Mouse (Mus musculus) Patski (cell line): ENCODE data around the gene Zfp553. TPM values are rescaled to one million over a fixed set of nuclear protein-coding genes. Genes with fewer than 3 reads are reported as not detected.

Experiments used
- ATAC-seq: fragments of 100-300 bp; one replicate; pipeline ENCODE4 v1.8.0; 2021
- CTCF ChIA-PET: fragments of 350-600 bp; sonication (Branson Sonifier 250); formaldehyde crosslinking; loops from one replicate; lab custom pipeline; 2022; ENCODE audit warnings: inconsistent platforms; lab: Charles Lee
- POLR2A ChIA-PET: fragments of 350-600 bp; sonication (Branson Sonifier 250); formaldehyde crosslinking; loops from one replicate; lab custom pipeline; 2022; ENCODE audit warnings: antibody characterized with exemption, inconsistent platforms; lab: Charles Lee
- DNase-seq: peaks from one replicate; pipeline ENCODE4 v3.0.0-alpha.2; 2011; ENCODE audit warnings: low read depth, low spot score
- H3K27me3 ChIP-seq: fragments of 371-371 bp; one replicate; pipeline ENCODE4 v1.5.1; 2021
- CTCF ChIP-seq: fragments of 100-300 bp; IDR thresholded peaks from one replicate; pipeline ENCODE4 v1.5.1; 2021
- in situ Hi-C: fragments of 300-500 bp; cut with MboI; formaldehyde crosslinking; loops from 3 replicates; pipeline ENCODE4 v1.11.1; 2018; ENCODE audit warnings: low pct_unique_long_range_greater_than_20kb, mixed read lengths
- polyA plus RNA-seq: library from polyadenylated mRNA; unstranded; gene quantifications from one replicate; pipeline ENCODE4 v1.2.3, GENCODE M21; 2021

Gene Zfp553
- polyA plus RNA-seq, 1 experiment from 2014 or later = 17.7 TPM

GRCm38 (mm10) chr7:127270256-127270655 lies 37.4 kb downstream of the Zfp553 start:
- ChIA-PET CTCF (interaction anchor here (0.7 to 1.7 kb wide), 3 partner anchors 8 to 37 kb away, joined by 3 to 5 read pairs (median 3); partner anchors contain the start of gene Dctpp1), POLR2A (interaction anchor here (0.6 to 1.7 kb wide), 2 partner anchors 16 to 213 kb away, joined by 3 to 4 read pairs; no protein-coding TSS in a partner anchor)
- no peak for TF ChIP-seq CTCF
- H3K27me3 ChIP-seq = no peaks in the 10 kb centered on the region
- ATAC-seq (no peak), DNase-seq (no peak)
- in situ Hi-C loops = no loop called here

DNA sequence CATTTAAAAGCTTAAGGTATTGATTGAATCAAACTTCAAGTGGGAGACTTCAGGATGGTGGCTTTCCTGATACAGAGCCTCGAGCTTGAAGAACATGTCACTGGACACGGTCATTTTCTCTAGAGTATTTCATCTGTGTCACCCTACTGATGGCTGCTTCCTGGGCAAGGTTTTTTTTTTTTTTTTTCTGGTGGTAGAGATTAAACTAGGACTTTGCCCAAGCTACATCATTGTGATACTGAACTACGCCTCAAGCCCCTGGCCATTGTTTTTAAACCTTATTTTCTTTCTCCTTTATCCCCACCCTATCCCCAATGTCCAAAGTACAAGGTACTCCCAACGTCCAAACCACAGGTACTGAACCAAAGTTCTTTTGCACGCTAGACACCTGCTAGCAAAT lies 37.8 kb downstream of the Zfp553 start:
- in situ Hi-C loops = no loop called here
- H3K27me3 ChIP-seq = no peaks in the 10 kb centered on the region
- ATAC-seq = no peak
- DNase-seq = no peak
- TF ChIP-seq CTCF = no peak
- CTCF ChIA-PET = interaction anchor here (0.7 to 1.7 kb wide), 2 partner anchors 8 to 10 kb away, joined by 3 to 5 read pairs; partner anchors contain the start of gene Dctpp1
- POLR2A ChIA-PET = interaction anchor here (0.6 to 1.7 kb wide), 2 partner anchors 16 to 212 kb away, joined by 3 to 4 read pairs; no protein-coding TSS in a partner anchor

- no peak for ATAC-seq
- POLR2A ChIA-PET = interaction anchor here (1.7 kb wide), 1 partner anchor 17 kb away, joined by 4 read pairs; no protein-coding TSS in a partner anchor
- CTCF ChIA-PET = interaction anchor here (1.7 kb wide), 1 partner anchor 9 kb away, joined by 5 read pairs; no protein-coding TSS in a partner anchor
Measured at GRCm38 (mm10) chr7:127271093-127271492, 38.2 kb downstream of the Zfp553 start.

GRCm38 (mm10) chr7:127272566-127272965 lies 39.7 kb downstream of the Zfp553 start:
- CTCF ChIA-PET = no interaction called here
- ATAC-seq (no peak), DNase-seq (no peak)
- POLR2A ChIA-PET = interaction anchor here (0.7 kb wide), 1 partner anchor 1297 kb away, joined by 5 read pairs; no protein-coding TSS in a partner anchor
- in situ Hi-C loops = no loop called here
- no peaks in the 10 kb centered on the region for H3K27me3 ChIP-seq
- no peak for TF ChIP-seq CTCF

More at GRCm38 (mm10) chr7:127271093-127271492, 38.2 kb downstream of the Zfp553 start:
- H3K27me3 ChIP-seq = no peaks in the 10 kb centered on the region
- TF ChIP-seq CTCF = no peak
- in situ Hi-C loops = no loop called here
- DNase-seq = no peak

DNA sequence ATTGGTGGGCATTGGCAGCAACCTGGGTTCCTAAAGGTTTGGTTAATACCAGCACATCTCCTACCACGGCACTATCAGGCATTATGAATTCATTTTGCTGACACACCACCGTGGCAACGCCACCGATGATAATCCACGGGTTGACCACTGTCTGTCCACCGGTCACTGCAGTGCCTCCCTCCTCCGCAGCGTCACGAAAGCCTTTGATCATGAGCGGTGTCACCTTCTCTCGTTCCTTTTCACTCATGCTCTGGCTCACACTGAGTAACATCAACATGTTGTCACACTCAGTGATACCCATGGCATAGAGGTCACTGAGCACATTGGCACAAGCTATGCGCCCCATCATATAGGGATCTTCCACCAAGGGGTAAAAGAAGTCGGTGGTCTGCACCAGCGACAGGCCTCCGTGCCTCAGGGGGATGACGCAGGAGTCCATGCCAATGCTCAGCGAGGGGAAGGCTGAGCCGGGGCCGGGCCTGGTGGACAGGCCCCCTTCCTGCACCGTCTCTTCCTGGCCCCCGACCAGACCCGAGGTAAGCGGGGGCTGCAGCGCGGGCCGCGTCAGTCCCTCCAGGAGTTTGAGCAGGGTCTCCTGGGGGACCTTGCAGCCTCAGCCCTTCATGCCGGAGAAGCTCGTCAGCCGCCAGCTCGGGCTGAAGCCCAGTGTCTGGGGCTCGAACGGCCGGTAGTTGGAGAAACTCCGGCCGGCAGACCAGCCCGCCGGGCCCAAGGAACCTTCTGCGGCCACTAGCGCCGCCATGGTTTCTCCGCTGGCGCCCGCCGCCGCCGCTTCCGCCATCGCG lies 40.5 kb downstream of the Zfp553 start:
- ChIA-PET POLR2A (no interaction called here), CTCF (no interaction called here)
- ATAC-seq = peak; percentile 37
- in situ Hi-C loops = no loop called here
- no peaks in the 10 kb centered on the region for H3K27me3 ChIP-seq
- TF ChIP-seq CTCF = no peak
- DNase-seq = no peak

DNA sequence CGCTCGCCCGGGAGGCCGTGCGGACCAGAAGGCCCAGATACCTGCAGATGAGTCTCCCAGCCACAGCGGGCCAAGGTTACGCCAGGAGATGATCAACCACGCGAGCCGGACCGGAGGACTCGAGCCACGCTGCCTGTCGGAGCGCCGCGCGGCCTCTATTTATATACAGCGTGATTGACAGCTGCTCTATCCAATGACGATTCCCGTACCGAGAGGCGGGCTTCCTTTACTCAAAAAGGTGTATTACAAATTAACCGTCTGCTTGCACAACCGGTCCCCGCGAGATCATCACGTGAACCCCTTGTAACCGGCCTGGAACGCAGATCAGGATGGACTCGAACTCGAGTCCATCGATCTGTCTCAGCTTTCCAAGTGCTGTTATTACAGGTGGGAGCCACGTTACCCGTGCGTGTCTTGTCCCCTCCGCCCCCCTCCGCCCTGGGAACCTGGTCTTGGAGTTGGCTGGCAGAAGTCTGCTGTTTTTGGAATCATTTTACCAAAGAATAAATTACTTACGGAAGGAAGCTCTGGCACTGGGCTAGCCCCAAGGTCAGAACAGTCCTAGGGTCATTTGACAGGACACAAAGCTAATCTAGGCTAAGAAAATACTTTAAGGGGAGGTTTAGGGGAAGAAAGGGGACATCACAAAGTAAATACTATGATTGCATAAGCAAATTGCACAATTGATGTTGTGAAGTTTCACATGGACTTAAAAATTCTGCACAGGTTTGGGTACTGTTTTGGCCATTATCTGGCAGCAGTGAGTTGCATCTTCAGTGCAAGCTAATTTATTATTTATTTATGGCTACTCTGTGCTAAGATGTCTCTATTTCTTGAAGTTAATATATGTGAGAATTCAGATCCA lies 41.3 kb downstream of the Zfp553 start, which contains the start of gene Sephs2:
Gene Sephs2, minus strand, starts transcription at position 131 of the 865 bp plus-strand sequence.
- no peak for TF ChIP-seq CTCF
- DNase-seq (peak; percentile 94), ATAC-seq (peak; percentile 68)
- ChIA-PET CTCF (no interaction called here), POLR2A (interaction anchor here (0.6 kb wide), 2 partner anchors 39 to 42 kb away, joined by 3 read pairs; no protein-coding TSS in a partner anchor)
- in situ Hi-C loops = no loop called here
- H3K27me3 ChIP-seq = no peaks in the 10 kb centered on the region

GRCm38 (mm10) chr7:127276519-127276961 lies 43.7 kb downstream of the Zfp553 start:
- no peak for DNase-seq
- no peak for TF ChIP-seq CTCF
- ChIA-PET POLR2A (no interaction called here), CTCF (interaction anchor here (1.1 kb wide), 1 partner anchor 16 kb away, joined by 3 read pairs; the partner anchor contains the start of gene Dctpp1)
- H3K27me3 ChIP-seq = no peaks in the 10 kb centered on the region
- in situ Hi-C loops = no loop called here
- no peak for ATAC-seq

- in situ Hi-C loops = no loop called here
- H3K27me3 ChIP-seq = no peaks in the 10 kb centered on the region
- no peak for ATAC-seq
- no peak for DNase-seq
- TF ChIP-seq CTCF = peak; percentile 64
- POLR2A ChIA-PET = no interaction called here
- CTCF ChIA-PET = interaction anchor here (1.2 kb wide), 2 partner anchors 12 to 16 kb away, joined by 3 read pairs; no protein-coding TSS in a partner anchor
Measured at GRCm38 (mm10) chr7:127278311-127278710, 45.5 kb downstream of the Zfp553 start.

GRCm38 (mm10) chr7:127280092-127280491 lies 47.2 kb downstream of the Zfp553 start:
- ATAC-seq (no peak), DNase-seq (no peak)
- in situ Hi-C loops = no loop called here
- POLR2A ChIA-PET = no interaction called here
- no peak for TF ChIP-seq CTCF
- CTCF ChIA-PET = no interaction called here
- no peaks in the 10 kb centered on the region for H3K27me3 ChIP-seq

GRCm38 (mm10) chr7:127281114-127281513 lies 48.3 kb downstream of the Zfp553 start:
- POLR2A ChIA-PET = no interaction called here

More at GRCm38 (mm10) chr7:127281114-127281513, 48.3 kb downstream of the Zfp553 start:
- ATAC-seq (no peak), DNase-seq (no peak)
- no peaks in the 10 kb centered on the region for H3K27me3 ChIP-seq
- in situ Hi-C loops = no loop called here
- CTCF ChIA-PET = no interaction called here
- TF ChIP-seq CTCF = no peak
